Mouse (Mus musculus) embryonic fibroblast, embryonic 13.5 days (primary cell): ENCODE data around the gene Srrm3. TPM values are rescaled to one million over a fixed set of nuclear protein-coding genes. Genes with fewer than 3 reads are reported as not detected.

Experiments
- H3K27ac ChIP-seq: 2 replicates; pipeline ENCODE4 v1.5.1; 2012; ENCODE audit warnings: low read length, control low read depth, inconsistent platforms; ENCODE audit not compliant: insufficient read depth
- H3K4me1 ChIP-seq: 2 replicates; pipeline ENCODE4 v1.6.1; 2011; ENCODE audit warnings: low read length; ENCODE audit not compliant: control insufficient read depth, insufficient read depth
- H3K4me3 ChIP-seq: 2 replicates; pipeline ENCODE4 v1.5.1; 2011; ENCODE audit warnings: mild to moderate bottlenecking, control low read depth, low read length; ENCODE audit not compliant: insufficient read depth
- CTCF ChIP-seq: IDR thresholded peaks from 2 replicates; pipeline ENCODE4 v1.5.1; 2011; ENCODE audit warnings: mild to moderate bottlenecking, control low read depth, low read length, moderate library complexity, borderline replicate concordance; ENCODE audit not compliant: insufficient read depth
- POLR2A ChIP-seq: IDR thresholded peaks from 2 replicates; pipeline ENCODE4 v1.6.1; 2011; ENCODE audit warnings: low read depth, mild to moderate bottlenecking, control low read depth, low read length, moderate library complexity
- polyA plus RNA-seq: library from polyadenylated mRNA; stranded (reverse); fragments of >200 nt; gene quantifications from 2 replicates; pipeline ENCODE4 v1.2.4, GENCODE M21; 2011; ENCODE audit warnings: low read depth; ENCODE audit not compliant: missing spikeins, insufficient read length

Srrm3 gene
- polyA plus RNA-seq, 1 experiment = not detected

- TF ChIP-seq POLR2A (no peak), CTCF (no peak)
- Histone ChIP-seq H3K4me1 (peaks cover 9% of the 10 kb centered on the region), H3K4me3 (no peak overlapping the region), H3K27ac (no peak overlapping the region)
Observed at GRCm38 (mm10) chr5:135918593-135918992, 111.9 kb downstream of the Srrm3 start.

- TF ChIP-seq POLR2A (no peak), CTCF (no peak)
- peaks cover 5% of the 10 kb centered on the region for H3K4me1 ChIP-seq
- H3K4me3 ChIP-seq = no peak overlapping the region
- H3K27ac ChIP-seq = no peak overlapping the region
Observed at GRCm38 (mm10) chr5:135919902-135920301, 113.2 kb downstream of the Srrm3 start.

- Histone ChIP-seq H3K4me1 (no peaks in the 10 kb centered on the region), H3K27ac (no peak overlapping the region), H3K4me3 (no peak overlapping the region)
- TF ChIP-seq POLR2A (no peak), CTCF (no peak)
Observed at GRCm38 (mm10) chr5:135923901-135924300, 117.2 kb downstream of the Srrm3 start.

Other genes starting within 250 kb of the Srrm3 start
- gene Ccl26, start 243.3 kb upstream of the Srrm3 start, polyA plus RNA-seq = not detected in 2 replicates
- gene Ccl24, start 233.8 kb upstream of the Srrm3 start, polyA plus RNA-seq = not detected in 2 replicates
- 18.8 and 23.3 TPM in 2 replicates for gene Rhbdd2, start 174.3 kb upstream of the Srrm3 start, polyA plus RNA-seq
- 58.5 and 98.3 TPM in 2 replicates for gene Por, start 136.9 kb upstream of the Srrm3 start, polyA plus RNA-seq
- 89.3 and 94.7 TPM in 2 replicates for gene Tmem120a, start 62.4 kb upstream of the Srrm3 start, polyA plus RNA-seq
- gene Styxl1, start 28.5 kb upstream of the Srrm3 start, polyA plus RNA-seq = 0.50 TPM in 1 of 2 replicates, not detected in the other
- 495 and 573 TPM in 2 replicates for gene Mdh2, start 28.4 kb upstream of the Srrm3 start, polyA plus RNA-seq
- 124 and 337 TPM in 2 replicates for gene Hspb1, start 81.0 kb downstream of the Srrm3 start, polyA plus RNA-seq
- gene Ywhag, start 127.7 kb downstream of the Srrm3 start, polyA plus RNA-seq = 255 and 333 TPM in 2 replicates
- gene Ssc4d, start 167.6 kb downstream of the Srrm3 start, polyA plus RNA-seq = 3.2 and 3.3 TPM in 2 replicates
- gene Zp3, start 173.2 kb downstream of the Srrm3 start, polyA plus RNA-seq = not detected in 2 replicates
- gene Dtx2, start 187.9 kb downstream of the Srrm3 start, polyA plus RNA-seq = 8.5 and 10.9 TPM in 2 replicates
- 0.23 and 1.0 TPM in 2 replicates for gene Upk3b, start 231.6 kb downstream of the Srrm3 start, polyA plus RNA-seq
- gene Upk3bl, start 247.6 kb downstream of the Srrm3 start, polyA plus RNA-seq = not detected in 2 replicates